Comparison of ENCODE assay signal across 7 mouse cellular contexts in the genomic region with DNA sequence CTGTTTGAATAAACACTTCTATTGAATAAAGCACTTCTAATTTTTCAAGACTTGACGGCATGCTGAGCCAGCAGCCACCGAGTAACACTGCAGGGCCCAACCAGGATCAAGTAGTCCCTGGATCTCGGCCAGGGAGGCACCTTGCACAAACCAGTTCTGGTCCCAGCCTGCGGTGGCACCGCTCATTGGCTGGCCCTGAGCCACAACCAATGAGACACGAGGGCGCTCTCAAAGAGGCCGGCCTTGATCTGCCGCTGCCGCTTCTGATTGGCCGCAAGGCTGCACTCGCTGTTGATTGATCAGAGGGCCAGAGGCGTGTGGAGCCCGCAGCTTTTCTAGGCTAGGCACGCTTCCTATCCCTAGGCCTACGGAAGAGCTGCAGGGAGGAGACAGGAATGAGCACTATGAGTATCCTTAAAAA. TPM values are rescaled to one million over a fixed set of nuclear protein-coding genes. Genes with fewer than 3 reads are reported as not detected.
DNase-seq lines count a peak whose midpoint lies in the region; ATAC-seq and TF ChIP-seq lines count a peak whose summit lies in the region.

No protein-coding gene starts in this region.

- no peaks in the 10 kb centered on the region for H3K36me3 ChIP-seq in heart, embryonic 11.5 days (ENCODE audit: control insufficient read depth, insufficient read depth, low read length)
- H3K36me3 ChIP-seq in kidney, embryonic 15.5 days = no peaks in the 10 kb centered on the region
- H3K36me3 ChIP-seq in limb, embryonic 14.5 days (ENCODE audit: control insufficient read depth, insufficient read depth, low read length) = no peaks in the 10 kb centered on the region
- no peaks in the 10 kb centered on the region for H3K36me3 ChIP-seq in midbrain, embryonic 16.5 days (ENCODE audit: control insufficient read depth, insufficient read depth, low read length)

- H3K9ac ChIP-seq in heart, embryonic 11.5 days (ENCODE audit: low read depth, low read length) = no peak overlapping the region; the same call in 1 of the 2 replicates
- H3K9ac ChIP-seq in kidney, embryonic 15.5 days = no peak overlapping the region
- no peak overlapping the region for H3K9ac ChIP-seq in limb, embryonic 14.5 days (ENCODE audit: low read depth, low read length, severe bottlenecking)
- no peak overlapping the region for H3K9ac ChIP-seq in midbrain, embryonic 16.5 days (ENCODE audit: low read depth, low read length)

- H3K9me3 ChIP-seq in heart, embryonic 11.5 days (replicated peaks; ENCODE audit: control insufficient read depth, low read length) = no peaks in the 10 kb centered on the region
- H3K9me3 ChIP-seq in kidney, embryonic 15.5 days (replicated peaks) = no peaks in the 10 kb centered on the region
- no peaks in the 10 kb centered on the region for H3K9me3 ChIP-seq in limb, embryonic 14.5 days (ENCODE audit: control insufficient read depth, low read length)
- H3K9me3 ChIP-seq in midbrain, embryonic 16.5 days (replicated peaks; ENCODE audit: control insufficient read depth, low read length, poor library complexity, severe bottlenecking) = no peaks in the 10 kb centered on the region

- H3K4me1 ChIP-seq in heart, embryonic 11.5 days (ENCODE audit: control insufficient read depth, insufficient read depth, low read length) = no peaks in the 10 kb centered on the region
- H3K4me1 ChIP-seq in kidney, embryonic 15.5 days = peaks cover 38% of the 10 kb centered on the region
- no peaks in the 10 kb centered on the region for H3K4me1 ChIP-seq in limb, embryonic 14.5 days (ENCODE audit: control insufficient read depth, insufficient read depth, low read length)
- peaks cover 4% of the 10 kb centered on the region; the same call in 1 of the 2 replicates for H3K4me1 ChIP-seq in midbrain, embryonic 16.5 days (ENCODE audit: control insufficient read depth, insufficient read depth, low read length)

- WGBS in heart, embryonic 11.5 days (ENCODE audit: insufficient replicate concordance) = 2% methylated on average over 16 of the region's 16 CpGs
- under 1% methylated on average over 16 of the region's 16 CpGs for WGBS in kidney, embryonic 15.5 days
- WGBS in limb, embryonic 14.5 days = 4% methylated on average over 16 of the region's 16 CpGs
- WGBS in midbrain, embryonic 16.5 days = under 1% methylated on average over 16 of the region's 16 CpGs

- no peak overlapping the region for H3K4me3 ChIP-seq in heart, embryonic 11.5 days (ENCODE audit: low read depth, low read length)
- no peak overlapping the region for H3K4me3 ChIP-seq in kidney, embryonic 15.5 days (replicated peaks)
- no peak overlapping the region for H3K4me3 ChIP-seq in limb, embryonic 14.5 days (replicated peaks; ENCODE audit: low read length)
- no peak overlapping the region for H3K4me3 ChIP-seq in midbrain, embryonic 16.5 days (ENCODE audit: low read depth, low read length)

- no peak overlapping the region for H3K27ac ChIP-seq in heart, embryonic 11.5 days (ENCODE audit: low read depth, low read length)
- H3K27ac ChIP-seq in kidney, embryonic 15.5 days = peak overlapping the region; percentile 67
- no peak overlapping the region for H3K27ac ChIP-seq in limb, embryonic 14.5 days (replicated peaks; ENCODE audit: low read depth, low read length)
- no peak overlapping the region for H3K27ac ChIP-seq in midbrain, embryonic 16.5 days (ENCODE audit: low read length)

- H3K27me3 ChIP-seq in heart, embryonic 11.5 days (ENCODE audit: control insufficient read depth, insufficient read depth, low read length) = no peaks in the 10 kb centered on the region
- H3K27me3 ChIP-seq in kidney, embryonic 15.5 days = no peaks in the 10 kb centered on the region
- H3K27me3 ChIP-seq in limb, embryonic 14.5 days (ENCODE audit: control insufficient read depth, insufficient read depth, low read length) = no peaks in the 10 kb centered on the region
- H3K27me3 ChIP-seq in midbrain, embryonic 16.5 days (ENCODE audit: control insufficient read depth, insufficient read depth, low read depth, low read length) = no peaks in the 10 kb centered on the region

- peak overlapping the region; percentile 46 for H3K4me2 ChIP-seq in heart, embryonic 11.5 days
- peak overlapping the region; percentile 27; the same call in 1 of the 2 replicates for H3K4me2 ChIP-seq in kidney, embryonic 15.5 days
- no peak overlapping the region for H3K4me2 ChIP-seq in limb, embryonic 14.5 days (replicated peaks; ENCODE audit: low read depth, low read length, severe bottlenecking)
- peak overlapping the region; percentile 32 for H3K4me2 ChIP-seq in midbrain, embryonic 16.5 days (ENCODE audit: low read length)

- ATAC-seq in erythroid progenitor cell, adult 5-6 weeks (replicated peaks; ENCODE audit: low FRiP score, poor library complexity, severe bottlenecking) = peak; percentile 99
- ATAC-seq in heart, embryonic 11.5 days (replicated peaks; ENCODE audit: insufficient number of reproducible peaks, low FRiP score, low TSS enrichment) = peak; percentile 92
- peak; percentile 93 for ATAC-seq in kidney, embryonic 15.5 days (replicated peaks; ENCODE audit: low FRiP score)
- ATAC-seq in limb, embryonic 14.5 days (ENCODE audit: low FRiP score, low read depth) = peak; percentile 93
- ATAC-seq in midbrain, embryonic 16.5 days = peak; percentile 98

- no peak for TF ChIP-seq POLR2A in limb, embryonic 14.5 days (IDR thresholded peaks at IDR 0.05; ENCODE audit: borderline replicate concordance, extremely low read depth, insufficient read depth, insufficient read length)

- peak; percentile 87 for DNase-seq in brain, embryonic 18.5 days (ENCODE audit: low read depth, low spot score)
- DNase-seq in limb, embryonic 14.5 days (ENCODE audit: low spot score) = peak; percentile 91
- peak; percentile 61 to 67 for DNase-seq in spleen, postnatal 14 days (ENCODE audit: low spot score in 2 of 2)

RNA-seq across cellular contexts. Expression of a gene that starts 1.2 kb away (rescaled TPM):
- total RNA-seq in erythroid progenitor cell, adult 5-6 weeks (2015; ENCODE audit: low replicate concordance) = not detected in 2 replicates
- total RNA-seq in erythroid progenitor cell, adult 5-6 weeks (2017; ENCODE audit: low replicate concordance) = 0.39 TPM in 1 of 2 replicates, not detected in the other
- 0.14 TPM in 1 of 2 replicates, not detected in the other for polyA plus RNA-seq in heart, embryonic 11.5 days (2014; fragmentation: Nextera tagmentation; extraction: Ambion mirVana)
- polyA plus RNA-seq in kidney, embryonic 15.5 days (2015; fragmentation: Nextera tagmentation; extraction: Ambion mirVana) = 0.36 and 0.63 TPM in 2 replicates
- polyA plus RNA-seq in limb, embryonic 14.5 days (2012; rRNA removed) = 0.51 and 0.55 TPM in 2 replicates
- polyA plus RNA-seq in limb, embryonic 14.5 days (2014; fragmentation: Nextera tagmentation; extraction: Ambion mirVana) = 0.62 and 0.67 TPM in 2 replicates
- 0.20 and 0.22 TPM in 2 replicates for polyA plus RNA-seq in midbrain, embryonic 16.5 days (2015; fragmentation: Nextera tagmentation; extraction: Ambion mirVana)

RNA-seq across cellular contexts. Expression of a gene that starts 11.4 kb away (rescaled TPM):
- 155 and 163 TPM in 2 replicates for total RNA-seq in erythroid progenitor cell, adult 5-6 weeks (2015; ENCODE audit: low replicate concordance)
- 47.9 and 48.0 TPM in 2 replicates for total RNA-seq in erythroid progenitor cell, adult 5-6 weeks (2017; ENCODE audit: low replicate concordance)
- polyA plus RNA-seq in heart, embryonic 11.5 days (2014; fragmentation: Nextera tagmentation; extraction: Ambion mirVana) = 7.1 and 8.1 TPM in 2 replicates
- 6.7 and 10.9 TPM in 2 replicates for polyA plus RNA-seq in kidney, embryonic 15.5 days (2015; fragmentation: Nextera tagmentation; extraction: Ambion mirVana)
- polyA plus RNA-seq in limb, embryonic 14.5 days (2012; rRNA removed) = 62.0 and 73.8 TPM in 2 replicates
- 13.1 and 15.4 TPM in 2 replicates for polyA plus RNA-seq in limb, embryonic 14.5 days (2014; fragmentation: Nextera tagmentation; extraction: Ambion mirVana)
- 9.1 and 11.0 TPM in 2 replicates for polyA plus RNA-seq in midbrain, embryonic 16.5 days (2015; fragmentation: Nextera tagmentation; extraction: Ambion mirVana)

RNA-seq across cellular contexts. Expression of a gene that starts 12.7 kb away (rescaled TPM):
- total RNA-seq in erythroid progenitor cell, adult 5-6 weeks (2015; ENCODE audit: low replicate concordance) = not detected in 2 replicates
- total RNA-seq in erythroid progenitor cell, adult 5-6 weeks (2017; ENCODE audit: low replicate concordance) = 2.7 TPM in 1 of 2 replicates, not detected in the other
- polyA plus RNA-seq in heart, embryonic 11.5 days (2014; fragmentation: Nextera tagmentation; extraction: Ambion mirVana) = 0.31 and 0.47 TPM in 2 replicates
- 3.6 and 5.3 TPM in 2 replicates for polyA plus RNA-seq in kidney, embryonic 15.5 days (2015; fragmentation: Nextera tagmentation; extraction: Ambion mirVana)
- 4.7 and 5.7 TPM in 2 replicates for polyA plus RNA-seq in limb, embryonic 14.5 days (2012; rRNA removed)
- polyA plus RNA-seq in limb, embryonic 14.5 days (2014; fragmentation: Nextera tagmentation; extraction: Ambion mirVana) = 1.2 and 1.7 TPM in 2 replicates
- 0.29 and 0.46 TPM in 2 replicates for polyA plus RNA-seq in midbrain, embryonic 16.5 days (2015; fragmentation: Nextera tagmentation; extraction: Ambion mirVana)

RNA-seq across cellular contexts. Expression of a gene that starts 26.0 kb away (rescaled TPM):
- total RNA-seq in erythroid progenitor cell, adult 5-6 weeks (2015; ENCODE audit: low replicate concordance) = 152 and 165 TPM in 2 replicates
- 128 and 263 TPM in 2 replicates for total RNA-seq in erythroid progenitor cell, adult 5-6 weeks (2017; ENCODE audit: low replicate concordance)
- 1,669 and 1,746 TPM in 2 replicates for polyA plus RNA-seq in heart, embryonic 11.5 days (2014; fragmentation: Nextera tagmentation; extraction: Ambion mirVana)
- 1,049 and 1,131 TPM in 2 replicates for polyA plus RNA-seq in kidney, embryonic 15.5 days (2015; fragmentation: Nextera tagmentation; extraction: Ambion mirVana)
- 607 and 677 TPM in 2 replicates for polyA plus RNA-seq in limb, embryonic 14.5 days (2012; rRNA removed)
- 799 and 875 TPM in 2 replicates for polyA plus RNA-seq in limb, embryonic 14.5 days (2014; fragmentation: Nextera tagmentation; extraction: Ambion mirVana)
- 1,035 and 1,037 TPM in 2 replicates for polyA plus RNA-seq in midbrain, embryonic 16.5 days (2015; fragmentation: Nextera tagmentation; extraction: Ambion mirVana)

RNA-seq across cellular contexts. Expression of a gene that starts 34.7 kb away (rescaled TPM):
- 5.4 and 24.7 TPM in 2 replicates for total RNA-seq in erythroid progenitor cell, adult 5-6 weeks (2015; ENCODE audit: low replicate concordance)
- total RNA-seq in erythroid progenitor cell, adult 5-6 weeks (2017; ENCODE audit: low replicate concordance) = 3.3 TPM in 1 of 2 replicates, not detected in the other
- polyA plus RNA-seq in heart, embryonic 11.5 days (2014; fragmentation: Nextera tagmentation; extraction: Ambion mirVana) = 2.3 and 3.2 TPM in 2 replicates
- 3.8 and 6.0 TPM in 2 replicates for polyA plus RNA-seq in kidney, embryonic 15.5 days (2015; fragmentation: Nextera tagmentation; extraction: Ambion mirVana)
- polyA plus RNA-seq in limb, embryonic 14.5 days (2012; rRNA removed) = 5.2 and 6.0 TPM in 2 replicates
- 1.7 and 4.9 TPM in 2 replicates for polyA plus RNA-seq in limb, embryonic 14.5 days (2014; fragmentation: Nextera tagmentation; extraction: Ambion mirVana)
- polyA plus RNA-seq in midbrain, embryonic 16.5 days (2015; fragmentation: Nextera tagmentation; extraction: Ambion mirVana) = 4.5 and 4.8 TPM in 2 replicates
